Mouse (Mus musculus): ENCODE data around the gene Cttnbp2nl. TPM values are rescaled to one million over a fixed set of nuclear protein-coding genes. Genes with fewer than 3 reads are reported as not detected.

Gene Cttnbp2nl
- polyA plus RNA-seq, 1 experiment = 2.2 TPM

GRCm38 (mm10) chr3:105061496-105061895 is 8.6 kb upstream of the Cttnbp2nl start:
- Histone ChIP-seq H3K9me3 (peaks cover 11% of the 10 kb centered on the region), H3K27me3 (replicated peaks) (peaks cover 42% of the 10 kb centered on the region), H3K4me3 (replicated peaks) (no peak overlapping the region), H3K36me3 (replicated peaks; ENCODE audit: low read length) (no peaks in the 10 kb centered on the region), H3K4me1 (peaks cover 11% of the 10 kb centered on the region)
- TF ChIP-seq FLI1 (IDR thresholded peaks at IDR 0.05; ENCODE audit: low read length) (no peak), GATA1 (IDR thresholded peaks at IDR 0.05; ENCODE audit: borderline replicate concordance, low read length) (no peak)

DNA sequence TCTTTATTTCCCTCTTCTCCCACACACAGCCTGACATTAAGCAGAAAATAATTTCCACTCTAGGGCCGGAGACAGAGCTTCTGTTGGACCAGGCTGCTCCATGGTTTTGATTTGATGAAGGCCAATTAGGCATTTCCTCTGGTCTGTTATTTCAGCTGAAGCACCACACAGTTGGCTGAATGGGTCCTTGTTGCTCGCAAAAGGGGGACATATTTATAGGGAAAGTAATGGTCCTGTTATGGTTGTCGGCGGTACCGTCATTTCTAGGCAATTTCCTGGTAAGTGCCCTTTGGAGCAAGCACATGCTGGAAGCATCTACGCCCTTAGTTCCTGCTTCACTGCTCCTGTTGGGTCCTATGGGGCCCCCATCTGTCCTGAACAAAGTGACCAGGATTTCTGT is 8.0 kb upstream of the Cttnbp2nl start:
- Histone ChIP-seq H3K36me3 (replicated peaks; ENCODE audit: low read length) (no peaks in the 10 kb centered on the region), H3K9me3 (peaks cover 11% of the 10 kb centered on the region), H3K27me3 (replicated peaks) (peaks cover 43% of the 10 kb centered on the region), H3K4me1 (peaks cover 11% of the 10 kb centered on the region), H3K4me3 (replicated peaks) (no peak overlapping the region)
- TF ChIP-seq GATA1 (IDR thresholded peaks at IDR 0.05; ENCODE audit: borderline replicate concordance, low read length) (no peak), FLI1 (IDR thresholded peaks at IDR 0.05; ENCODE audit: low read length) (no peak)

GRCm38 (mm10) chr3:105059911-105060310 is 7.0 kb upstream of the Cttnbp2nl start:
- Histone ChIP-seq H3K4me1 (peaks cover 13% of the 10 kb centered on the region), H3K27me3 (replicated peaks) (peaks cover 49% of the 10 kb centered on the region), H3K4me3 (replicated peaks) (no peak overlapping the region), H3K36me3 (replicated peaks; ENCODE audit: low read length) (no peaks in the 10 kb centered on the region), H3K9me3 (peaks cover 6% of the 10 kb centered on the region)
- TF ChIP-seq GATA1 (IDR thresholded peaks at IDR 0.05; ENCODE audit: borderline replicate concordance, low read length) = no peak
- TF ChIP-seq FLI1 (IDR thresholded peaks at IDR 0.05; ENCODE audit: low read length) = no peak

GRCm38 (mm10) chr3:105058627-105059513 is 5.9 kb upstream of the Cttnbp2nl start:
- Histone ChIP-seq H3K4me3 (replicated peaks) (peak overlapping the region; percentile 87), H3K36me3 (replicated peaks; ENCODE audit: low read length) (no peaks in the 10 kb centered on the region), H3K27me3 (replicated peaks) (peaks cover 55% of the 10 kb centered on the region), H3K9me3 (peaks cover 2% of the 10 kb centered on the region), H3K4me1 (peaks cover 19% of the 10 kb centered on the region)
- no peak for TF ChIP-seq FLI1 (IDR thresholded peaks at IDR 0.05; ENCODE audit: low read length)
- no peak for TF ChIP-seq GATA1 (IDR thresholded peaks at IDR 0.05; ENCODE audit: borderline replicate concordance, low read length)

GRCm38 (mm10) chr3:105055666-105056065 is 2.7 kb upstream of the Cttnbp2nl start:
- Histone ChIP-seq H3K36me3 (replicated peaks; ENCODE audit: low read length) (no peaks in the 10 kb centered on the region), H3K27me3 (replicated peaks) (peaks cover 60% of the 10 kb centered on the region), H3K4me1 (peaks cover 34% of the 10 kb centered on the region), H3K9me3 (no peaks in the 10 kb centered on the region), H3K4me3 (replicated peaks) (no peak overlapping the region)
- TF ChIP-seq GATA1 (IDR thresholded peaks at IDR 0.05; ENCODE audit: borderline replicate concordance, low read length) = no peak
- TF ChIP-seq FLI1 (IDR thresholded peaks at IDR 0.05; ENCODE audit: low read length) = no peak

DNA sequence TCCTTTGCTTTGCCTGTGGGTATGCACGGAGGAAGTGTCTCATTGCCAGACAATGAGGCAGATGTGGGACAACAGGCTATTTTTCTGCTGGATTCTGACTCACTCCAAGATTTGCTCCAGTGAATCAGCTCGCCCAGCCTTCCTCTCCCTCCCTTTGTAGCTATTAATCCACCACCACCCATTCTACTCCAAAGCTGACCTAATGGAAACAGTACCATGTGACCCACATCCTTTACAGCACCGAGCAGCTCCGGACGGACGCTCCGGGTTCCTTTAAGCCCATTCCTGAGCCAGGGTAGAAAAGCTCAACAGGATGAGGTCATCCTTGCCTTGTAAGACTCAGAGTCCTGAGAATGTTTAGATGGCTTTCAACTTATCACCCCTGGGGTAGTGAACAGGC is 2.0 kb upstream of the Cttnbp2nl start:
- no peaks in the 10 kb centered on the region for H3K9me3 ChIP-seq
- peaks cover 56% of the 10 kb centered on the region for H3K27me3 ChIP-seq (replicated peaks)
- TF ChIP-seq GATA1 (IDR thresholded peaks at IDR 0.05; ENCODE audit: borderline replicate concordance, low read length) (no peak), FLI1 (IDR thresholded peaks at IDR 0.05; ENCODE audit: low read length) (no peak)
- H3K4me3 ChIP-seq (replicated peaks) = peak overlapping the region; percentile 1
- no peaks in the 10 kb centered on the region for H3K36me3 ChIP-seq (replicated peaks; ENCODE audit: low read length)
- H3K4me1 ChIP-seq = peaks cover 34% of the 10 kb centered on the region

GRCm38 (mm10) chr3:105053698-105054001 is 704 bp upstream of the Cttnbp2nl start:
- TF ChIP-seq GATA1 (IDR thresholded peaks at IDR 0.05; ENCODE audit: borderline replicate concordance, low read length) = no peak
- no peak for TF ChIP-seq FLI1 (IDR thresholded peaks at IDR 0.05; ENCODE audit: low read length)
- H3K9me3 ChIP-seq = no peaks in the 10 kb centered on the region
- H3K27me3 ChIP-seq (replicated peaks) = peaks cover 54% of the 10 kb centered on the region
- H3K4me1 ChIP-seq = peaks cover 28% of the 10 kb centered on the region
- H3K36me3 ChIP-seq (replicated peaks; ENCODE audit: low read length) = no peaks in the 10 kb centered on the region
- peak overlapping the region; percentile 91 for H3K4me3 ChIP-seq (replicated peaks)

DNA sequence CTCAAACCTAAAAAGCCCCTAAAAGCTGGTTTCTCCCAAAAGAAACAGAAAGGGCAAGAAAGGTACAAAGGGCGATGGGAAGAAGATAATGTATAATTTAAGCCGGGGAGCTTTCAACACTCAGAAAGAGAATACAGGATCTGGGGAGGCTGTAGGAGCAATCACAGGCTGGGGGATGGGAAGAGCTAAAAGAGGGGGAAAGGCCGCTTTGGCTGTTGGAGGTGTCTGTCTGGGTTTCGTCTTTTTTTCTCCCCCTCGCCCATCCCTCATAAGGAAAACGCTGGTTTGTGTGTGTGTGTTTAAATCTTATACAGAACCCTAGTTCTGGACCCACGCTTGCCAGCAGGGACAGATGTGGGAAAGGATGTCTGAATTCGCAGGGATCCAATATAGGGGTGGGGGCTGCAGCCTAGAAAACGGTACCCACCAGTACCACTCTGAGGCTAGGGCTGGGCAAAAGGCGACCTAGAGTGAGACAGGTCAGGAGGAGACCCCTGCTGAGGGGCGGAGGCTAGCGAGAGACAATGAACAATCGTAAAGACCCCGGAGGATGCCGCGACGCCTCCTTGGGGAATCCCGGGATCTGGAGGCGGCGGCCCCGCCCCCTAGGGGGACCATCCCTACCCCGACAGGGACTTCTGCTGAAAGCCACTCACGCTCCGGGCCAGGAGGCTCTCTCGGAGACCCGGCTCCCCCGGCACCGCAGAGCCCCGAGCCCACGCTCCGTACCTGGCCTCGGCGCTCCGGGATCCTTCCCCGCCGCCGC is 592 bp downstream of the Cttnbp2nl start:
- Histone ChIP-seq H3K9me3 (no peaks in the 10 kb centered on the region), H3K36me3 (replicated peaks; ENCODE audit: low read length) (no peaks in the 10 kb centered on the region), H3K4me1 (peaks cover 27% of the 10 kb centered on the region), H3K27me3 (replicated peaks) (peaks cover 58% of the 10 kb centered on the region), H3K4me3 (replicated peaks) (peak overlapping the region; percentile 91)
- TF ChIP-seq FLI1 (IDR thresholded peaks at IDR 0.05; ENCODE audit: low read length) (no peak), GATA1 (IDR thresholded peaks at IDR 0.05; ENCODE audit: borderline replicate concordance, low read length) (no peak)

DNA sequence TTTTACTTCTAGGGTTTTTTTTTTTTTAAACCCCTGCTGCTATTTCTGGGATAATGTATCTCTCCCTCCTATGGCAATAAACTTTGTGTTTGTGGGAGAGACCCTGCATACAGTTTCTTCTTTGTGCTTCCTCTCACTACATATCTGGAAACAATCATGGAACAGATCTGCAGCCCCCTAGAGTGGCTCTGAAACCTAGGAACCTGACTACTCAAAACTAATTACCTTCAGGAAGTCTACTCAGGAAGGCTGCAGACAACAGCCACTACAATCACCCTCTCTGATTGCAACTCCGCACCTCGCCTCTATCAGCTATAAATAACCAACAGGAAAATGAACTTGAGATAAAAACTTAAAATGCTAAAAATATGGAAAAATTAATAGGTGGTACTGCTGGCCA is 1.8 kb downstream of the Cttnbp2nl start:
- no peak overlapping the region for H3K4me3 ChIP-seq (replicated peaks)
- TF ChIP-seq GATA1 (IDR thresholded peaks at IDR 0.05; ENCODE audit: borderline replicate concordance, low read length) (no peak), FLI1 (IDR thresholded peaks at IDR 0.05; ENCODE audit: low read length) (no peak)
- peaks cover 27% of the 10 kb centered on the region for H3K4me1 ChIP-seq
- no peaks in the 10 kb centered on the region for H3K9me3 ChIP-seq
- peaks cover 60% of the 10 kb centered on the region for H3K27me3 ChIP-seq (replicated peaks)
- H3K36me3 ChIP-seq (replicated peaks; ENCODE audit: low read length) = no peaks in the 10 kb centered on the region

- no peaks in the 10 kb centered on the region for H3K9me3 ChIP-seq
- H3K36me3 ChIP-seq (replicated peaks; ENCODE audit: low read length) = no peaks in the 10 kb centered on the region
- TF ChIP-seq FLI1 (IDR thresholded peaks at IDR 0.05; ENCODE audit: low read length) (no peak), GATA1 (IDR thresholded peaks at IDR 0.05; ENCODE audit: borderline replicate concordance, low read length) (no peak)
- peaks cover 23% of the 10 kb centered on the region for H3K4me1 ChIP-seq
- H3K4me3 ChIP-seq (replicated peaks) = no peak overlapping the region
- H3K27me3 ChIP-seq (replicated peaks) = peaks cover 59% of the 10 kb centered on the region
Observed at GRCm38 (mm10) chr3:105049848-105050247, 3.1 kb downstream of the Cttnbp2nl start.
